Mouse (Mus musculus): Measurements from ENCODE around the gene Gk. TPM values are rescaled to one million over a fixed set of nuclear protein-coding genes. Genes with fewer than 3 reads are reported as not detected.

Gene Gk
- total and polyA plus RNA-seq, 2 experiments from 2014 or later, result 18.7 to 24.0 TPM

GRCm38 (mm10) chrX:85683723-85684122 lies 92.9 kb downstream of the Gk start:
- Histone ChIP-seq H3K4me2 (ENCODE audit: low read depth, low read length) (no peak overlapping the region), H3K9me3 (replicated peaks; ENCODE audit: control insufficient read depth, low read length) (no peaks in the 10 kb centered on the region), H3K36me3 (replicated peaks; ENCODE audit: control insufficient read depth, insufficient read depth, low read length) (no peaks in the 10 kb centered on the region), H3K4me1 (ENCODE audit: control insufficient read depth, insufficient read depth) (no peaks in the 10 kb centered on the region), H3K9ac (replicated peaks; ENCODE audit: low read depth, low read length) (no peak overlapping the region), H3K27me3 (ENCODE audit: control insufficient read depth, insufficient read depth, low read length) (no peaks in the 10 kb centered on the region), H3K27ac (ENCODE audit: low read depth) (no peak overlapping the region), H3K4me3 (ENCODE audit: low read depth, low read length) (no peak overlapping the region)
- ATAC-seq (ENCODE audit: insufficient read depth, low read depth) (no peak), DNase-seq (ENCODE audit: low spot score) (no peak)
- TF ChIP-seq CTCF (IDR thresholded peaks at IDR 0.05; ENCODE audit: low read depth) (no peak), EP300 (IDR thresholded peaks at IDR 0.05; ENCODE audit: low read depth) (no peak)
- WGBS, result 57% methylated on average over 2 of the region's 2 CpGs

GRCm38 (mm10) chrX:85682125-85682524 lies 94.5 kb downstream of the Gk start:
- Histone ChIP-seq H3K27me3 (ENCODE audit: control insufficient read depth, insufficient read depth, low read length) (no peaks in the 10 kb centered on the region), H3K36me3 (replicated peaks; ENCODE audit: control insufficient read depth, insufficient read depth, low read length) (no peaks in the 10 kb centered on the region), H3K27ac (ENCODE audit: low read depth) (no peak overlapping the region), H3K4me2 (ENCODE audit: low read depth, low read length) (no peak overlapping the region), H3K4me3 (ENCODE audit: low read depth, low read length) (no peak overlapping the region), H3K4me1 (ENCODE audit: control insufficient read depth, insufficient read depth) (no peaks in the 10 kb centered on the region), H3K9ac (replicated peaks; ENCODE audit: low read depth, low read length) (no peak overlapping the region), H3K9me3 (replicated peaks; ENCODE audit: control insufficient read depth, low read length) (no peaks in the 10 kb centered on the region)
- DNase-seq (ENCODE audit: low spot score), result no peak
- no peak for ATAC-seq (ENCODE audit: insufficient read depth, low read depth)
- 24% methylated on average over 1 of the region's 1 CpGs for WGBS
- TF ChIP-seq EP300 (IDR thresholded peaks at IDR 0.05; ENCODE audit: low read depth) (no peak), CTCF (IDR thresholded peaks at IDR 0.05; ENCODE audit: low read depth) (no peak)

DNA sequence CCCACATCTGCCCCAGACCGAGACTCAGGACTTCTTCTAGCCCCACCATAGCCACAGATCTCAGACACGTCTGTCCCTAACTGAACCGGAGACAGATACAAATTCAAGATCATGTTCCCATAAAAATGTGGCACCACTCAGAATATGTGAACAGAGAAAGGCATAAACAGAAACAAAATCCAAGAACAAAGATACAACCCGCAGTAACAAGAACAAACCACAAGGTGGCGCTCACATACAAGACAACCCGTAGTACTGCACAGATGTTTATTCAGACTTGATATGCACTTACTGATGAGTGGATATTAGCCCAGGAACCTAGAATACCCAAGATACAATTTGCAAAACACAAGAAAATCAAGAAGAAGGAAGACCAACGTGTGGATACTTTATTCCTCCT lies 99.8 kb downstream of the Gk start:
- no peak overlapping the region for H3K9ac ChIP-seq (replicated peaks; ENCODE audit: low read depth, low read length)
- DNase-seq (ENCODE audit: low spot score) (peak; percentile 5), ATAC-seq (ENCODE audit: insufficient read depth, low read depth) (no peak)
- peak; percentile 75 for TF ChIP-seq CTCF (IDR thresholded peaks at IDR 0.05; ENCODE audit: low read depth)
- TF ChIP-seq EP300 (IDR thresholded peaks at IDR 0.05; ENCODE audit: low read depth), result no peak
- H3K27me3 ChIP-seq (ENCODE audit: control insufficient read depth, insufficient read depth, low read length), result no peaks in the 10 kb centered on the region
- WGBS, result 17% methylated on average over 7 of the region's 7 CpGs
- H3K4me1 ChIP-seq (ENCODE audit: control insufficient read depth, insufficient read depth), result no peaks in the 10 kb centered on the region
- H3K9me3 ChIP-seq (replicated peaks; ENCODE audit: control insufficient read depth, low read length), result no peaks in the 10 kb centered on the region
- H3K27ac ChIP-seq (ENCODE audit: low read depth), result no peak overlapping the region
- H3K4me2 ChIP-seq (ENCODE audit: low read depth, low read length), result no peak overlapping the region
- H3K4me3 ChIP-seq (ENCODE audit: low read depth, low read length), result no peak overlapping the region
- H3K36me3 ChIP-seq (replicated peaks; ENCODE audit: control insufficient read depth, insufficient read depth, low read length), result no peaks in the 10 kb centered on the region

Other genes starting within 250 kb of the Gk start
- gene Tab3, start 202.8 kb downstream of the Gk start, total RNA-seq (2014; rRNA removed; ENCODE audit: low replicate concordance), result 4.1 and 17.7 TPM in 2 replicates
- gene Tab3, start 202.8 kb downstream of the Gk start, polyA plus RNA-seq (2015; fragmentation: Nextera tagmentation; extraction: Ambion mirVana), result 2.0 and 2.5 TPM in 2 replicates
- not detected in 2 replicates for gene 5430427O19Rik, start 93.5 kb upstream of the Gk start, total RNA-seq (2014; rRNA removed; ENCODE audit: low replicate concordance)
- gene 5430427O19Rik, start 93.5 kb upstream of the Gk start, polyA plus RNA-seq (2015; fragmentation: Nextera tagmentation; extraction: Ambion mirVana), result 0.11 and 0.14 TPM in 2 replicates

Measured in heart, postnatal 0 days (tissue).